Mouse (Mus musculus) erythroblast, adult 5-6 weeks (primary cell): ENCODE measurements around the gene Utp4. TPM values are rescaled to one million over a fixed set of nuclear protein-coding genes. Genes with fewer than 3 reads are reported as not detected.

ENCODE experiments used
- ATAC-seq: replicated peaks from 2 replicates; pipeline ENCODE4 v1.8.0; 2016; ENCODE audit warnings: moderate number of reproducible peaks, mild to moderate bottlenecking, moderate TSS enrichment, inconsistent platforms; ENCODE audit not compliant: poor library complexity, low FRiP score, severe bottlenecking
- total RNA-seq, 2 experiments: library from RNA; stranded (forward) in 1 of 2; stranded (reverse) in 1 of 2; fragments of 150-400 nt in 1 of 2; fragments of 200-764, 138-1000 nt in 1 of 2; gene quantifications; 2 replicates each; pipeline versions ENCODE4 v1.2.3 to v1.2.4; 2015 to 2017; ENCODE audit warnings: low replicate concordance in 2 of 2

The Utp4 gene
- total RNA-seq, 2 experiments from 2014 or later, result 9.1 to 12.7 TPM

DNA sequence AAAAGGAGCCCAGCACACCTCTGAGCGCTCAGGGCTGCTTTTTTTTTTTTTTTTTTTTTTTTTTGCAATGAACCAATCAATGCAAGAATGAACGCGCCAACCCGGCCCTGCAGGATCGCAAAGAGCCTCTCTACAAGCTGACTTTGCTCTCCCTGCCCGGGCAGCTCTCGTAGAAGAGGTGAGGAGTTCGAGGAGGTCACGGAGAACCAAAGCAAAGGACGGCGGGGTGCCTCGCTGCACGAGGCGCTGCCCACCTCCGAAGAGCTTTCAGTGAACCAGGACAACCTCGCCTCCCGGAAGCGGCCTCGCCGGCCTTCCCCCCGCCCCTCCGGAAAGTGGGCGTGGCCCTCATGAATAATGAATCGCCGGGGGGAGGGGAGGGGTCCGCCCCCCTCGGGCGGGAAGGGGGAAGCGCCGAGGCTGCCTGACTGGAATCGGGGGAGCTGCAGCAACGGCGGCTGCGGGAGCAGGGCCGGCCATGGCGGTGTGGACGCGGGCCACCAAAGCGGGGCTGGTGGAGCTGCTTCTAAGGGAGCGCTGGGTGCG lies 42.0 kb downstream of the Utp4 start, which contains the start of gene Sntb2:
Sntb2 (plus strand) TSS at position 427 of the 546 bp plus-strand sequence.
- ATAC-seq, result no peak

- ATAC-seq, result no peak
Measured at GRCm38 (mm10) chr8:106935899-106936477, 42.6 kb downstream of the Utp4 start.

- no peak for ATAC-seq
Measured at GRCm38 (mm10) chr8:106936478-106937051, 43.1 kb downstream of the Utp4 start.

DNA sequence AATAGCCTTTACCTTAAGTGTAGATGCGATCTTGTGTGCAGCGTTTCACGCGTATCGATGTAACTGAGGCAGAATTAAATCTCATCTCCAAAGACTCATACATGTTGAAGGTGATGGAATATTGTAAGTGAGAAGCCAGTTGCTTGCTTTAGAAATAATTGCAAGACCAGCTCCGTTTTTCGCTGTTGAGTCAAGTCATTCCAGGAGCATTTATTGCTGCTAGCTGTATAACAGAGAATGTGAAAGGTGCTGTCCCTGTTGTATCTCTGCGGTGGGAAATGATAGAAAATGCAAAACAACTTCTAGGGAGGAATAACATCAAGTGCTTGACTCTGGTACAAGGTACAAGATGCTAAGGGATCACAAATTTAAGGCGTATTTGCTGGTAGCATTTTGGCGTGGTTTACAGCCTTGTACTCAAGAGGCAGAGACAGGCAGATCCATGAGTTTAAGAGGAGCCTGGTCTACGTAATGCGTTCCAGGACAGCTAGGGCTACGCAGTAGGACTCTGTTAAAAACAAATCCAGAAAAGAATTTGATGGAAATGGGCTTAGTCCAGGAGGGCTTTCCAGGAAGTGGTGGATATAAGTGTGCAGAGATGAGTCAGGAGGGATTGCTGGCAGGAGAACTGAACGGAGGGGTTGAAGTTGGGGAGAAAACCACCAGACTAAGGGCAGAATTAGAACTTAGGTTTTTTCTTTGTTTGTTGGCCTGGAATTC lies 43.8 kb downstream of the Utp4 start:
- ATAC-seq, result no peak

DNA sequence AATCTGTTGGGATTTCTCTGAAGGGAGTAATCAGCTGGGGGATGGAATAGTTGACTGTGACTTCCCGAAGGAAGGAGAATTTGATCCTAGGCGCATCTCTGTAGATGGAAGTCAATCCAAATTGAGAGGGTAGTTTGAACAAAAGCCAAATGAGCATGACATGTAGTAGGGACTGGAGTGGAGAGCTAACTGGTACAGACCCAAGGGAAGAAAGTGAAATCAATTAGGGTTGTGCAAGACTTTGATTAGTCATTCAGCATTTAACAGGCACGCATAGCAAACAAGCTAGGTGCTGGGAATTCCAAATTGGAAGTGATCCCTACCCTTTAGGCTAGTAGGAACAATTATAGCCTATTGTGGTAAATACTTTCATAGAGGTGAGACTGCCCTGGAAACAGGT lies 48.4 kb downstream of the Utp4 start:
- no peak for ATAC-seq

DNA sequence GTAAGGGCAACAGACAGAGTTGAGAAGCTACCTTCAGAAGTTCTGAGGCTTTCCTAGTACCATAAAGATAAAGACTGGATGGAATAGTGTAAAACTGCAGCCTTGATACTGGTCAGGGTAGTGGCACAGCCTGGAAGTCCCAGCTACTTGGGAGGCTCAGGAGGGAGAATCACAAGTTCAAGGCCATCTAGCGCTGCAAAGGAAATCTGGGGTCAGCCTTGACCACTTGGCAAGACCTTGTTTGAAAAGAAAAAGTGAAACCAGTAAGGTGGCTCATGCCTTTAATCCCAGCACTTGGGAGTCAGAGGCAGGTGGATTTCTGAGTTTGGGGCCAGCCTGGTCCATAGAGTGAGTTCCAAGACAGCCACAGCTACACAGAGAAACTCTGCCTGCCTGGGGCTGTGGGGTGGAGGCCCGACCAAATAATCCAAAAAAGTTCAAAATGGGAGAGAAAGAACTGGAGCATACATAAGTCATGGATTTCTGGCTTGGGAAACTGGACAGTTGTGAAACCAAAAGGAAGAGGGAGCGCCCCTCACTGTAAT lies 50.5 kb downstream of the Utp4 start:
- no peak for ATAC-seq

- no peak for ATAC-seq
Measured at GRCm38 (mm10) chr8:106944756-106945155, 51.3 kb downstream of the Utp4 start.

DNA sequence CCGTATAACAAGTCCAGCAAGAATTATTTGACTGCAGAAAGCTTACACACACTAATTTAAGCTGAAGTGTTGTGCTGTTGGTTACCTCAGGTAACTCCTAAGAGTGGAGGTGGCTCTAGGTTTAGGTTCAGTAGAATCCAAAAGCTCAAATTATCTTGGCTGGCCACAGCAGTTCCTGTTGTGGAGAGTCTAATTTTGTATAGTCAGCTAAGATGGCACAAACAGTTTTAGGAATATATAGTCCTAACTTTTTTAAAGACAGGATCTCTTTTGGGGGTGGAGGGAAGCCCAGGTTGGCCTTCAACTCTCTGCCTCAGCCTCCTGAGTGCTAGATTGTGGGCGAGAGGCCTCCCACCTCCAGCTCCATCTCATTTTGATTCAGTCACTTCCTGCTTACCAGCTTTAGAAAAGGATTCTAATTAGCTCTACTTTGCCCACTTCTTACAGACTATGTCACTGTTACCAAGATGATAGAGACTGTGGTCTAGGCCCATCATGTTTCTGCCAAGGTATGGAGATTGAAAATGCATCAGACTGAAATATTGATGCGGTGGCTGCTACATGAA lies 55.3 kb downstream of the Utp4 start:
- no peak for ATAC-seq

- ATAC-seq, result no peak
Measured at GRCm38 (mm10) chr8:106951707-106952106, 58.3 kb downstream of the Utp4 start.

DNA sequence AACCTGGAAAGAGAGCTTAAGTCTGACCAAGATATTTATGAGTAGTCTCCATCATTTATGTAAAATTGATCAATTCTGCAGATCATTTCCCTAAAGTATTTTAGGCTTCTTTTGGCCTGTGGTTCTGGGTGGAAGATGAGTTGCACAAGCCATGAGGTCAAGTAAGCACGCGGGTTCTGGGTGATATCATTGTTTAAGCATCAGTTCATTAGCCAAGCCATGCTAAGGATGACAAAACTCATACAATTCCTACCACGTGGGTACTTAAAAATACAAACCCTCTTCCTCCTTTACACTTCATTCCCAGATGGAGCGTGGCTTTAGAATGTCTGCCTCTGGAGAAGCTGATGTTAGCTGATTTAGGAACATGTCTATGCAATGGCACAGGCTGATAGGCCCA lies 60.1 kb downstream of the Utp4 start:
- ATAC-seq, result no peak

GRCm38 (mm10) chr8:106957086-106957485 lies 63.6 kb downstream of the Utp4 start:
- ATAC-seq, result no peak

GRCm38 (mm10) chr8:106958212-106958611 lies 64.8 kb downstream of the Utp4 start:
- ATAC-seq, result no peak

GRCm38 (mm10) chr8:106959626-106960025 lies 66.2 kb downstream of the Utp4 start:
- no peak for ATAC-seq

DNA sequence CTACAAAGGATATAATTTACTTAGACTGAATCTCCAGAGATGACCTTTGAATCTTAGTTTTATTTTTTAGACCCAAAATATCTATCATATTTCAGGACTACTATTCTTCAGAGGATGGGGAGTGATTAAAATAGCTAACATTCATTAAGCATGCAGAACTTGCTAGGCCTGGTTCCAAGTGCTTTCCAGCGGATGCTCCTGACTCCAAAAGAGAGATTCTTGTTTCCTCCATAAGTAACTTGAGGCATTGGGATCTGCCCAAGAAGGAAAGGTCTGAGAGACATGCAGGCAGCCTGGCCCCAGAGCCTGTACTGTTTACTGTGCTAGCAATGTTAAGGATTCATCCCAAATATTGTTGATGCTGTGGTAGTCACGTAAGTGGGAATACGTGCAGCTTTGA lies 68.9 kb downstream of the Utp4 start:
- no peak for ATAC-seq

- ATAC-seq, result no peak
Measured at GRCm38 (mm10) chr8:106963365-106963764, 69.9 kb downstream of the Utp4 start.

- ATAC-seq, result no peak
Measured at GRCm38 (mm10) chr8:106964573-106964972, 71.1 kb downstream of the Utp4 start.

- ATAC-seq, result no peak
Measured at GRCm38 (mm10) chr8:106969964-106970363, 76.5 kb downstream of the Utp4 start.

DNA sequence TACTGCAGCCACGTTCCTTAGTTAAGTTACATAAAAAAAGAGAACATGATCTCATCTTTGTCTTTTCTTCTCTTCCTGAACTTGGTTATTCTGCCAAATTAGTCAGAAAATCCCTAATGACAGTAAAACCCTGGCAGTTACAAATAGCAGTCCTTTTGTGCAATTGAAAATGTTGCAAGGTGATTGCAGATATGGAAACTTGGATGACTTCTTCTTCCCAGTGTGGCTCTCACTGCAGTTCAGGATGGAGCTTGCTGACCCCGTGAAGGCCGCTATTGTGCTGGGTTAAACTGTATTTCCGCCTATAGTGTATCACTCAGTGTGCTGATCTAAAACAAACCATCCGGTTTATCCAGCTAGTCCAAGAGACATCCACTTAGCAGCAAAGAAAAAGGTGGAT lies 78.5 kb downstream of the Utp4 start:
- ATAC-seq, result no peak
